Mouse (Mus musculus) gastrocnemius, adult 2 months (tissue): ENCODE measurements around the gene Sirt6. TPM values are rescaled to one million over a fixed set of nuclear protein-coding genes. Genes with fewer than 3 reads are reported as not detected.
"Not testable (repeated sequence)": the region's sequence is repeated elsewhere in the genome, so short reads cannot be mapped to it uniquely, and the experiment has no call there.

ENCODE experiments used
- DNase-seq: peaks from one replicate; pipeline ENCODE4 v3.0.0; 2022
- H3K27ac ChIP-seq: fragments of 200-600 bp; 2 replicates; pipeline ENCODE4 v1.8.1; 2022; ENCODE audit warnings: mild to moderate bottlenecking
- H3K4me3 ChIP-seq: fragments of 200-600 bp; 2 replicates; pipeline ENCODE4 v1.8.1; 2022; ENCODE audit warnings: mild to moderate bottlenecking, moderate library complexity
- CTCF ChIP-seq: fragments of 200-600 bp; IDR thresholded peaks from 2 replicates; pipeline ENCODE4 v1.8.1; 2022; ENCODE audit warnings: antibody characterized with exemption, mild to moderate bottlenecking, moderate library complexity
- intact Hi-C: fragments of 180-260 bp; cut with DNase I; formaldehyde crosslinking; loops from one replicate; pipeline ENCODE4 v1.15.1; 2025
- total RNA-seq, 2 experiments: library from RNA; stranded (reverse); gene quantifications; 2 replicates each; pipeline ENCODE4 v1.2.3; 2021

Sirt6 gene
- total RNA-seq, 2 experiments from 2014 or later = 4.7 to 5.6 TPM

- intact Hi-C loops = loop anchor here (10.0 kb wide), 1 partner anchor 533 kb away; no protein-coding TSS in a partner anchor
- Histone ChIP-seq H3K27ac (peak overlapping the region; percentile 96), H3K4me3 (peak overlapping the region; percentile 97)
- TF ChIP-seq CTCF = no peak
- DNase-seq = no peak
These were observed 14.5 kb upstream of the Sirt6 start for GRCm38 (mm10) chr10:81641978-81642647.

DNA sequence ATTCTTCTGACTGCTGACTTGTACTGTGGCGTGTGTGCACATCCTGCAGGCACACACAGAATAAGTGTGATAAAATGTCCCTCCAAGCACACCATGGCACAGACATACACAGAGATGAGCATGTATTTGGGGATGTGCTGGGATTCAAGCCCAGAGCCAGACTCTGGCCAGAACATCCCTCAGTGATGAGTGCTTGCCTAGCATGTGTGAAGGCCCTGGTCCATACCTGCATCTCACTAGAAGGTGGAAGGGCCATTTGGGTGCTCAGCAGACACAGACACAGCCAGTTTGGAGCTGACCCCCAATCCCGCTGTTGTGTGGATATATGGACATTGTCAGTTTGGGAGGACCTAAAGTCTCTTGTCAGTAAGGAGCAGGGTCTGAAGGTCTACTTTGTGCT, 14.0 kb upstream of the Sirt6 start:
- no peak for DNase-seq
- no peak overlapping the region for H3K4me3 ChIP-seq
- TF ChIP-seq CTCF = no peak
- intact Hi-C loops = loop anchor here (10.0 kb wide), 1 partner anchor 533 kb away; no protein-coding TSS in a partner anchor
- H3K27ac ChIP-seq = no peak overlapping the region

DNA sequence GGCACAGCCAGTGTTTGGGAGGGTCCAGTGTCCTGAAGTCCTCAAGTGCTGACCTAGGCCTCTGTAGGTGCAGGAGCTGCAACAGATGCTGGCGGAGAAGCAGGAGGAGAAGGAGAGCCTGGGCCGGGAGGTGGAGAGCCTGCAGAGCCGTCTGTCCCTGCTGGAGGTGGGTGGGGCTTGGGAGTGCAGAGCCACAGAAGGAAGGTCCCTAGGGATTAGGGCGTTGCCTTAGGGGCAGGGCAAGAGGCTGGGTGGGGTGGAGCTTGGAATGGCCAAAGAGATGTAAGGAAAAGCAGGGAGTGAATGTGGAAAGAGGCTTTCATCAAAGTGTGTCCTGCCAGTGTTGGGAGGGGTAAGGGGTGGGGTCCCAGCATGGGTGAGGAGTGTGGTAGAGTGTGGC, 13.2 kb upstream of the Sirt6 start:
- not testable (repeated sequence) for DNase-seq, H3K4me3 ChIP-seq, H3K27ac ChIP-seq
- intact Hi-C loops = loop anchor here (1.0 to 10.0 kb wide), 2 partner anchors 11 to 534 kb away; no protein-coding TSS in a partner anchor

DNA sequence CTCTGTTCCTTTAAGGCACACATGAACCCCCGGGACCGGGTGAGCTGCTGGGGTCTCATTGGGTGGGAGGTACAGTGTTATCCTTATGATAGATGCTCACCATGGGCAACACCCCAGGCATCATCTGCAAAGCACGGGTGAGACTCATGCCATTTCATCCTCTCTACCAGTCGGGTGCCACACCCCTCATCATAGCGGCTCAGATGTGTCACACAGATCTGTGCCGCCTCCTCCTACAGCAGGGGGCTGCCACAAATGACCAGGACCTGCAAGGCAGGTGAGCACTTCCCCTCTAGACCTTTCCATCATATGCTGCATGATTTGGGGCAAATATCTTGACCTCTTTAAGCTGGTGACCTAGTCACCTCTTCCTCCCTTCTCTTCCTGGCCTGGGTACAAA, 10.5 kb upstream of the Sirt6 start:
- intact Hi-C loops = no loop called here
- no peak for DNase-seq
- TF ChIP-seq CTCF = no peak

GRCm38 (mm10) chr10:81636338-81636737, 8.7 kb upstream of the Sirt6 start:
- H3K4me3 ChIP-seq = no peak overlapping the region
- no peak for DNase-seq
- TF ChIP-seq CTCF = no peak
- intact Hi-C loops = no loop called here
- no peak overlapping the region for H3K27ac ChIP-seq

More for the DNA sequence above, 10.5 kb upstream of the Sirt6 start:
- H3K4me3 ChIP-seq = no peak overlapping the region
- H3K27ac ChIP-seq = no peak overlapping the region

- no peak for TF ChIP-seq CTCF
- DNase-seq = peak; percentile 84
- H3K27ac ChIP-seq = peak overlapping the region; percentile 59
- intact Hi-C loops = no loop called here
- peak overlapping the region; percentile 73 for H3K4me3 ChIP-seq
These were observed 5.9 kb upstream of the Sirt6 start for GRCm38 (mm10) chr10:81633253-81634099.

DNA sequence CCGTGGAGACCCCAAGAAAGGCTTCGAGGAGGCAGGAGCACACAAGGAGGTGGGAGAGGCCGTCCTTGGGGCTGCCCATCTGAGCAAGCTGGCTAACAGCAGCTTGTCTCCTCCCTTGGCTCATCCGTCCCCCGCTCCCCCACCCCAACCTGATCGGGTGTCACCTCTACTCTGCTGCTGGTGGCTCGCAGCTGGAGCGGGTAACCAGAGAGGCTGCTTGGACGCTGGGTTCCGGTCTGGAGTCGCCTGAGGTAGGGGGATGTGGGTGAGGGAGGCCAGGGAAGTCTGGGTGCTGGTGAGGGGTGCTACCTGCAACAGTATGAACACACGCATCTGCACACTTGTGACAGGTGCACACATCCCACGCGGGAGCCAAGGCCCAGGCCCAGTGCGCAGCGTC, 793 bp upstream of the Sirt6 start, which contains the start of gene Ankrd24:
TSS of gene Ankrd24 (plus strand) at position 151 of the 400 bp plus-strand sequence.
- Histone ChIP-seq H3K4me3 (peak within 1 kb of the TSS; percentile 88), H3K27ac (peak within 1 kb of the TSS; percentile 89)
- intact Hi-C loops = no loop called here
- DNase-seq = peak; percentile 55
- no peak for TF ChIP-seq CTCF

DNA sequence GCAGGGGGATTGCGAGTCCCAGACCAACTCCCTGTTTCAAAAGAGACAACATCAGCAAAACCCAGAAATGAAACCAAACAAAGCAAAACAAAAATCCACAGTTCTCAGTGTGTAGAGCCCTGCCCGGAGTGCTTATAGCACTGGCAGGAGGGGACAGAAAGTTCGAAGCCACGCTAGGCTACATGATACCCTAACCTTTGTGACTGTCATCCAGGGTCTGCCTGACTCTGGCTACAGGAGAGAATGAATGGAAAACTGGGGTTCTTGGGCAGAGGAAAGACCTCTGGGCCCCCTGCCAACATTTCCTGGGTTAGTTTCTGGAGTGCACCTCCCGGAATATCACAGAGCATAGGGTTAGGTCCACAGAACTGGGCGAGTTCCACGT, 231 bp upstream of the Sirt6 start:
- peak overlapping the region; percentile 89 for H3K27ac ChIP-seq
- DNase-seq = peak; percentile 56
- intact Hi-C loops = loop anchor here (2.0 kb wide), 1 partner anchor 21 kb away; the partner anchor contains the start of gene BC025920
- TF ChIP-seq CTCF = no peak
- H3K4me3 ChIP-seq = peak overlapping the region; percentile 88

DNA sequence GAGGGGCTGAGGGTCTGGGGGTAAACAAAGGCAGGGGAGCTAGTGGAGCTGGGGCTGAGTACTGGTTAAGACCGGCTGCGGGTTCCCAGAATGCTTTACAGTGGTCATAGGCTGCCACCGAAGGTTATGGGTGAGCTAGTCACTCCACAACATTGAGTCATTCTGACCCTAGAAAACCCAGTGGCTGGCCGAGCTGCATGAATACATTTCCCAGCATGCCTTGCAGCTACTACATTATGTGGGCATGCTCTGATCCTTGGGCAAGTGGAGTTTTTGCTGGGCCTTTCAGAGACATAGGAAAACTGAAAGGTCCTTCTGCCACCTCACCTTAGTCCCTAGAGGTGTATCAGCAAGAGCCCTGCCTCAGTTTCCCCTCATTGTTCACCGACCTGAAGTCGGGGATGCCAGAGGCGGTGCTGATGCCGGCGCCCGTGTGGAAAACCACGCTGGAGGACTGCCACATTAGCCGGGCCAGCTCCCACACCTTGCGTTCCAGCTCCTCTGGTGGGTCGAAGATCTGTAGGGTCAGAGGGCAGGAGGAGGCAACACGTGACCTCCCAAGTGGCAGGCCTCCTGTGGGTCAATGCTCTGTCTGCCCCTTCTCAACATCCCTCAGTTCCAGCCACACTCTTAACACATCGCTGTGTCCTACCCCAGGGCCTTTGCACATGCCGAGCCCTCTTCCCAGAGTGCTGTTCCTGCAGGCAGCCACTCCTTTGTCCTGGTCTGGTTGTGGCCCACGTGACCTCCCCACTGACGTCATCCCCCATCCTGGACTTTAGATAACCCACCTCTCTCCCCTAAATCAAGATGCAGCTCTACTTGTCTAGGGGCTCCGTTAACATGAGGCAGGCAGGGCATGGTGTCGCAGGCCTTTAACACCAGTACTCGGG, 1.2 kb downstream of the Sirt6 start:
- no peak for DNase-seq
- peak overlapping the region; percentile 88 for H3K4me3 ChIP-seq
- intact Hi-C loops = loop anchor here (2.0 kb wide), 1 partner anchor 20 kb away; the partner anchor contains the start of gene BC025920
- TF ChIP-seq CTCF = no peak
- H3K27ac ChIP-seq = peak overlapping the region; percentile 89

GRCm38 (mm10) chr10:81623441-81623840, 4.2 kb downstream of the Sirt6 start:
- TF ChIP-seq CTCF = no peak
- intact Hi-C loops = no loop called here

GRCm38 (mm10) chr10:81620786-81621185, 6.8 kb downstream of the Sirt6 start:
- no peak for TF ChIP-seq CTCF
- intact Hi-C loops = no loop called here

More at GRCm38 (mm10) chr10:81623441-81623840, 4.2 kb downstream of the Sirt6 start:
- DNase-seq = no peak
- Histone ChIP-seq H3K27ac (no peak overlapping the region), H3K4me3 (no peak overlapping the region)

GRCm38 (mm10) chr10:81619976-81620375, 7.6 kb downstream of the Sirt6 start:
- Histone ChIP-seq H3K4me3 (no peak overlapping the region), H3K27ac (no peak overlapping the region)
- no peak for DNase-seq
- intact Hi-C loops = no loop called here
- TF ChIP-seq CTCF = no peak

More at GRCm38 (mm10) chr10:81620786-81621185, 6.8 kb downstream of the Sirt6 start:
- no peak for DNase-seq
- H3K27ac ChIP-seq = no peak overlapping the region
- H3K4me3 ChIP-seq = no peak overlapping the region
